Mouse (Mus musculus): ENCODE measurements around the gene Rab42.

Rab42 gene

GRCm38 (mm10) chr4:132269740-132270560 is 33.2 kb downstream of the Rab42 start:
- DNase-seq (ENCODE audit: low spot score) = peak; percentile 89

GRCm38 (mm10) chr4:132268871-132269739 is 34.1 kb downstream of the Rab42 start:
- DNase-seq (ENCODE audit: low spot score) = no peak

- no peak for DNase-seq (ENCODE audit: low spot score)
Measured at GRCm38 (mm10) chr4:132266835-132267349, 36.3 kb downstream of the Rab42 start.

- DNase-seq (ENCODE audit: low spot score) = no peak
Measured at GRCm38 (mm10) chr4:132263313-132263712, 39.9 kb downstream of the Rab42 start.

GRCm38 (mm10) chr4:132262358-132262616 is 40.9 kb downstream of the Rab42 start:
- DNase-seq (ENCODE audit: low spot score) = no peak

- peak; percentile 85 for DNase-seq (ENCODE audit: low spot score)
Measured at GRCm38 (mm10) chr4:132261514-132262357, 41.4 kb downstream of the Rab42 start, which contains the start of gene Gmeb1. TSS of gene Gmeb1 (minus strand) at chr4:132261602.

GRCm38 (mm10) chr4:132260404-132261379 is 42.5 kb downstream of the Rab42 start:
- peak; percentile 60 for DNase-seq (ENCODE audit: low spot score)

- no peak for DNase-seq (ENCODE audit: low spot score)
Measured at GRCm38 (mm10) chr4:132259248-132259647, 43.9 kb downstream of the Rab42 start.

- no peak for DNase-seq (ENCODE audit: low spot score)
Measured at GRCm38 (mm10) chr4:132256384-132256783, 46.8 kb downstream of the Rab42 start.

- no peak for DNase-seq (ENCODE audit: low spot score)
Measured at GRCm38 (mm10) chr4:132254986-132255385, 48.2 kb downstream of the Rab42 start.

- DNase-seq (ENCODE audit: low spot score) = no peak
Measured at GRCm38 (mm10) chr4:132253622-132254021, 49.6 kb downstream of the Rab42 start.

- DNase-seq (ENCODE audit: low spot score) = no peak
Measured at GRCm38 (mm10) chr4:132253128-132253527, 50.1 kb downstream of the Rab42 start.
